Mouse (Mus musculus) kidney, embryonic 16.5 days (tissue): Measurements from ENCODE around the gene Flt1. TPM values are rescaled to one million over a fixed set of nuclear protein-coding genes. Genes with fewer than 3 reads are reported as not detected.

Source experiments
- ATAC-seq: fragments of 200-750 bp; cut with Nextera tagmentation; 2 replicates; pipeline ENCODE4 v1.8.0; 2017; ENCODE audit warnings: moderate TSS enrichment; ENCODE audit not compliant: low FRiP score, low TSS enrichment
- H3K27ac ChIP-seq: fragments of 300-500 bp; sonication (generic); 2 replicates; pipeline ENCODE4 v1.5.1; 2014; ENCODE audit warnings: low read length
- H3K27me3 ChIP-seq: fragments of 300-500 bp; sonication (generic); 2 replicates; pipeline ENCODE4 v1.6.1; 2014; ENCODE audit warnings: low read length, control low read depth, mixed read lengths; ENCODE audit not compliant: insufficient read depth
- H3K36me3 ChIP-seq: fragments of 300-500 bp; sonication (generic); 2 replicates; pipeline ENCODE4 v1.6.1; 2014; ENCODE audit warnings: low read length, control low read depth, mixed read lengths; ENCODE audit not compliant: insufficient read depth
- H3K4me1 ChIP-seq: fragments of 300-500 bp; sonication (generic); 2 replicates; pipeline ENCODE4 v1.6.1; 2014; ENCODE audit warnings: low read length, control low read depth, mixed read lengths; ENCODE audit not compliant: insufficient read depth
- H3K4me2 ChIP-seq: fragments of 300-500 bp; sonication (generic); replicated peaks from 2 replicates; pipeline ENCODE4 v1.6.1; 2014; ENCODE audit warnings: low read depth, low read length
- H3K4me3 ChIP-seq: fragments of 300-500 bp; sonication (generic); 2 replicates; pipeline ENCODE4 v1.5.1; 2014; ENCODE audit warnings: mild to moderate bottlenecking, low read length
- H3K9ac ChIP-seq: fragments of 300-500 bp; sonication (generic); replicated peaks from 2 replicates; pipeline ENCODE4 v1.6.1; 2014; ENCODE audit warnings: low read length
- H3K9me3 ChIP-seq: fragments of 300-500 bp; sonication (generic); 2 replicates; pipeline ENCODE4 v1.6.1; 2016; ENCODE audit warnings: low read length, control low read depth
- WGBS: fragments of 180-500 bp; shearing (Covaris S2); extraction: QIAGEN DNeasy Blood & Tissue Kit; methylation state at CpG from one replicate; pipeline ENCODE4 v1.1.7; 2014; 5-methylcytosine and 5-hydroxymethylcytosine counted together
- polyA plus RNA-seq: library from polyadenylated mRNA; unstranded; fragments of >200 nt; fragmentation: Nextera tagmentation; extraction: Ambion mirVana; gene quantifications from 2 replicates; pipeline ENCODE4 v1.2.1, GENCODE M21; 2015

Gene Flt1
- polyA plus RNA-seq = 19.2 and 19.7 TPM in 2 replicates

- WGBS = under 1% methylated on average over 81 of the region's 82 CpGs
- Histone ChIP-seq H3K9me3 (no peaks in the 10 kb centered on the region), H3K27ac (peak within 1 kb of the TSS; percentile 61; the same call in 1 of the 2 replicates), H3K4me2 (peak within 1 kb of the TSS; percentile 69), H3K4me3 (peak within 1 kb of the TSS; percentile 54), H3K4me1 (peaks cover 20% of the 10 kb centered on the region), H3K36me3 (no peaks in the 10 kb centered on the region), H3K9ac (peak within 1 kb of the TSS; percentile 40), H3K27me3 (peaks cover 91% of the 10 kb centered on the region)
- ATAC-seq = peak; percentile 83
These were observed at the start of gene Flt1 for GRCm38 (mm10) chr5:147725831-147726700. TSS of gene Flt1 (minus strand) at chr5:147726011.

- H3K4me3 ChIP-seq = no peak overlapping the region
- 72% methylated on average over 7 of the region's 7 CpGs for WGBS
- H3K36me3 ChIP-seq = no peaks in the 10 kb centered on the region
- H3K27ac ChIP-seq = no peak overlapping the region
- H3K4me1 ChIP-seq = no peaks in the 10 kb centered on the region
- H3K9ac ChIP-seq = no peak overlapping the region
- H3K9me3 ChIP-seq = no peaks in the 10 kb centered on the region
- no peak for ATAC-seq
- H3K27me3 ChIP-seq = no peaks in the 10 kb centered on the region
- no peak overlapping the region for H3K4me2 ChIP-seq
These were observed 49.4 kb upstream of the Flt1 start for GRCm38 (mm10) chr5:147775222-147775621.

- no peak for ATAC-seq
These were observed 44.1 kb upstream of the Flt1 start for GRCm38 (mm10) chr5:147769918-147770317.

GRCm38 (mm10) chr5:147764061-147764460, 38.2 kb upstream of the Flt1 start:
- Histone ChIP-seq H3K4me2 (no peak overlapping the region), H3K27me3 (0 out of 2 replicates have a peak, but pooled peaks cover 3% of the 10 kb centered on the region), H3K9me3 (no peaks in the 10 kb centered on the region), H3K4me1 (no peaks in the 10 kb centered on the region), H3K27ac (no peak overlapping the region), H3K36me3 (no peaks in the 10 kb centered on the region), H3K4me3 (no peak overlapping the region), H3K9ac (no peak overlapping the region)
- WGBS = 89% methylated on average over 4 of the region's 4 CpGs
- no peak for ATAC-seq

More at GRCm38 (mm10) chr5:147769918-147770317, 44.1 kb upstream of the Flt1 start:
- no peak overlapping the region for H3K9ac ChIP-seq
- H3K36me3 ChIP-seq = no peaks in the 10 kb centered on the region
- WGBS = 81% methylated on average over 6 of the region's 6 CpGs
- no peak overlapping the region for H3K4me2 ChIP-seq
- H3K9me3 ChIP-seq = no peaks in the 10 kb centered on the region
- no peaks in the 10 kb centered on the region for H3K27me3 ChIP-seq
- no peak overlapping the region for H3K27ac ChIP-seq
- no peaks in the 10 kb centered on the region for H3K4me1 ChIP-seq
- no peak overlapping the region for H3K4me3 ChIP-seq

GRCm38 (mm10) chr5:147761984-147762383, 36.2 kb upstream of the Flt1 start:
- 23% methylated on average over 8 of the region's 8 CpGs for WGBS
- Histone ChIP-seq H3K4me1 (0 out of 2 replicates have a peak, but pooled peaks cover 3% of the 10 kb centered on the region), H3K4me2 (no peak overlapping the region), H3K27me3 (0 out of 2 replicates have a peak, but pooled peaks cover 3% of the 10 kb centered on the region), H3K36me3 (no peaks in the 10 kb centered on the region), H3K9me3 (no peaks in the 10 kb centered on the region), H3K9ac (no peak overlapping the region), H3K27ac (no peak overlapping the region), H3K4me3 (no peak overlapping the region)
- ATAC-seq = no peak

GRCm38 (mm10) chr5:147761275-147761674, 35.5 kb upstream of the Flt1 start:
- no peak overlapping the region for H3K4me3 ChIP-seq
- 0 out of 2 replicates have a peak, but pooled peaks cover 3% of the 10 kb centered on the region for H3K27me3 ChIP-seq
- no peaks in the 10 kb centered on the region for H3K36me3 ChIP-seq
- 20% methylated on average over 9 of the region's 9 CpGs for WGBS
- no peak for ATAC-seq
- H3K4me1 ChIP-seq = 0 out of 2 replicates have a peak, but pooled peaks cover 3% of the 10 kb centered on the region
- no peaks in the 10 kb centered on the region for H3K9me3 ChIP-seq
- no peak overlapping the region for H3K9ac ChIP-seq
- no peak overlapping the region for H3K4me2 ChIP-seq
- H3K27ac ChIP-seq = no peak overlapping the region

- H3K27ac ChIP-seq = no peak overlapping the region
- H3K4me2 ChIP-seq = peak overlapping the region; percentile 45
- H3K27me3 ChIP-seq = 0 out of 2 replicates have a peak, but pooled peaks cover 3% of the 10 kb centered on the region
- no peaks in the 10 kb centered on the region for H3K36me3 ChIP-seq
- 0 out of 2 replicates have a peak, but pooled peaks cover 3% of the 10 kb centered on the region for H3K9me3 ChIP-seq
- peak overlapping the region; percentile 24 for H3K4me3 ChIP-seq
- no peak overlapping the region for H3K9ac ChIP-seq
- 61% methylated on average over 9 of the region's 9 CpGs for WGBS
- H3K4me1 ChIP-seq = 0 out of 2 replicates have a peak, but pooled peaks cover 3% of the 10 kb centered on the region
- ATAC-seq = no peak
These were observed 33.0 kb upstream of the Flt1 start for GRCm38 (mm10) chr5:147758640-147759319.

- Histone ChIP-seq H3K36me3 (no peaks in the 10 kb centered on the region), H3K27me3 (peaks cover 8% of the 10 kb centered on the region), H3K9me3 (0 out of 2 replicates have a peak, but pooled peaks cover 3% of the 10 kb centered on the region), H3K4me1 (peaks cover 6% of the 10 kb centered on the region), H3K4me3 (peak overlapping the region; percentile 24), H3K9ac (no peak overlapping the region), H3K4me2 (peak overlapping the region; percentile 45), H3K27ac (no peak overlapping the region)
- WGBS = 36% methylated on average over 12 of the region's 12 CpGs
- 0 out of 2 replicates have a peak, but pooled peaks have one; percentile 37 for ATAC-seq
These were observed 32.2 kb upstream of the Flt1 start for GRCm38 (mm10) chr5:147757832-147758587.

GRCm38 (mm10) chr5:147752914-147753341, 27.1 kb upstream of the Flt1 start:
- peak overlapping the region; percentile 50 for H3K4me2 ChIP-seq
- no peaks in the 10 kb centered on the region for H3K36me3 ChIP-seq
- 2% methylated on average over 25 of the region's 25 CpGs for WGBS
- H3K9ac ChIP-seq = peak overlapping the region; percentile 12; the same call in 1 of the 2 replicates
- ATAC-seq = 0 out of 2 replicates have a peak, but pooled peaks have one; percentile 40
- H3K27me3 ChIP-seq = peaks cover 33% of the 10 kb centered on the region
- H3K9me3 ChIP-seq = 0 out of 2 replicates have a peak, but pooled peaks cover 3% of the 10 kb centered on the region
- H3K27ac ChIP-seq = no peak overlapping the region
- peaks cover 30% of the 10 kb centered on the region for H3K4me1 ChIP-seq
- peak overlapping the region; percentile 29 for H3K4me3 ChIP-seq
